Mouse (Mus musculus): Measurements from ENCODE around the gene Mrgpra3.

The Mrgpra3 gene

GRCm38 (mm10) chr7:47601272-47601671 lies at the start of gene Mrgpra3:
TSS of gene Mrgpra3 (minus strand) at chr7:47601372.
- no peak for DNase-seq (ENCODE audit: low spot score in 2 of 2)

All from spleen, postnatal 36 days (tissue).